Mouse (Mus musculus): ENCODE measurements around the gene Cdkn1c. TPM values are rescaled to one million over a fixed set of nuclear protein-coding genes. Genes with fewer than 3 reads are reported as not detected.

Cdkn1c gene
- polyA plus RNA-seq (2012) = not detected in 2 replicates

DNA sequence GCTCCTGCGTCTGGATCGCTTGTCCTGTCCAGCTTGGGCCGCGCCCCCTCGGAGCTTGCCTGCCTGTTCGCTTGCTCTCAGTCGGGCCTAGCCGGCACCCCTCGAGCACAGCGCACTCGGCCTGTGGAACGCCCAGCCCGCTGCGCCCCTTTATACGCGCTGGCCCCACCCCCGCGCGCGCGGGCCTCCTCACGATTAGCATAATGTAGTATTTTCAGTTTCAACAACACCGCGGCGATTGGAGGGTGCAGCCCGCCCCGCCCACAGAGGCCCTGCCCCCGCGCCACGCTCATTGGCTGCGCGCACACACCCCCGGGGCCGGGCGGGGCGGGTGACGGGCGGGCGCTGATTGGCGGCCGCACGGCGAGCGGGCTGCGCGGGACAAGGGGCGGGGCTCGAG is at the start of gene Cdkn1c:
Gene Cdkn1c (minus strand): TSS at position 177 of the 400 bp plus-strand sequence.
- TF ChIP-seq GATA1 (IDR thresholded peaks at IDR 0.05; ENCODE audit: low read length) = no peak

DNA sequence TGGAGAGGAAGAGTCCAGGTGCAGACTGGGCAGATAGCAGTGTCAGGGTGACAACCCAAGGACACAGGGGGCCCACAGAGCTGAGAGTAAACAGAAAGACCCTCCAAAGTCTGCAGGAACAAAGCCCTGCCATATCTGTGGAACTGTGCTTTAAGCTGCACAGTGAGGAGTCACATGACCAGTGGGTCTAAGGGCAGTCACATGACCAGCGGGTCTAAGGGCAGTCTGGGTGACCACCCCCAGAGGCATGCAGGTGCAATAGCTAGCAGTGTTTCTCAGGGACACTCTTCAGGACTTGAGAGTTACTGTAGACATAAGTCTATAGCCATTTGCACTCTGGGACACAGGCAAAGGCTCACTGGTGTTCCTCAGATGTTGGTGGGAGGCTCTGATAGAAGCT is 48.7 kb upstream of the Cdkn1c start:
- TF ChIP-seq GATA1 (IDR thresholded peaks at IDR 0.05; ENCODE audit: low read length) = no peak

DNA sequence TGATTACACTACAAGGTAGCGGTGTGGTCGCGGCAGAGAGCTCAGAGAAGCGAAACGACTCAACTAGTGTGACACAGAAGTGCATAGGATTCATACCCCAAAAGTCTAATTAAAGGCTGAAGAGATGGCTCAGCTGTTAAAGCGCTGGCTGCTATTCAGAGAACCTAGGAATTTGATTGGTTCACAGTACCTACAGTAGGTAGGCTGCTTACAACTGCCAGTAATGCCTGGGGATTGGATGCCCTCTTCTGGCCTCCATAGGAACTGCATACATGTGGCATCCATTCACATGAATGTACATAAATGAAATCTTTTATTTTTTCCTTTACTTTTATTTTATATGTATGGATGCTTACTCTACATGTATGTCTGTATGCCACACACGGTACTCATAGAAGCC is 45.8 kb upstream of the Cdkn1c start:
- no peak for TF ChIP-seq GATA1 (IDR thresholded peaks at IDR 0.05; ENCODE audit: low read length)

DNA sequence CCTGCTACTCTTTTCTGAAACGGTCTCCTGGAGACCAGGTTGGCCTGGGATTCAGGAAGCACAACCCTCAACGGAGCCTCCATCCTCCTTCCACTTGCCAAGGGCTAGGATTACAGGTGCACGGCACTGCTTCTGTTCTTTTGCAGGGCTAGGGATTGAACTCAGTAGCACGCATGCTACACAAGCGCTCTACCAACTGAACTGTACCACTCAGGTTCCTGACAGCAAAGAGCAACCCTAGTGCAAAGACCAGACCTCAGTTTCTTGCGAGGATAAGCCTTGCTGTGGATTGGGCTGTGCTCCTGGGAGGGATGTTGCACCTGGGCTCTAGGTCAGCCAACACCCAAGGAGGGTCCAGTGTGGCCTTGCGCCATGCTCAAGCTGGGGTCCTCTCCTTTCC is 45.4 kb upstream of the Cdkn1c start:
- no peak for TF ChIP-seq GATA1 (IDR thresholded peaks at IDR 0.05; ENCODE audit: low read length)

DNA sequence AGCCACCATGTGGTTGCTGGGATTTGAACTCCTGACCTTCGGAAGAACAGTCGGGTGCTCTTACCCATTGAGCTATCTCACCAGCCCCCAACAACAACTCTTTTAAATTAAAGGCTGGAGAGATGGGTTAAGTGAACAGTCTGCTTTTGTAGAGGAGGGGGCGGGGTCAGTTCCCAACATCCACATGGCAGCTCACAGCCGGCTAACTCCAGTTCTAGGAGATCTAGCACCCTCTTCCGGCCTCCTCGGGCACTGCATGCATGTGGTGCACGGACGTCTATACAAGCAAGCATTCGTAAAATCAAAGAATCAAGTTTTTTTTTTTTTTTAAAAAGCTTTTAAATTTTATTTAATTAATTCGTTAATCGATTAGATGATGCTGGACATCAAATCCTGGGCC is 45.0 kb upstream of the Cdkn1c start:
- no peak for TF ChIP-seq GATA1 (IDR thresholded peaks at IDR 0.05; ENCODE audit: low read length)

DNA sequence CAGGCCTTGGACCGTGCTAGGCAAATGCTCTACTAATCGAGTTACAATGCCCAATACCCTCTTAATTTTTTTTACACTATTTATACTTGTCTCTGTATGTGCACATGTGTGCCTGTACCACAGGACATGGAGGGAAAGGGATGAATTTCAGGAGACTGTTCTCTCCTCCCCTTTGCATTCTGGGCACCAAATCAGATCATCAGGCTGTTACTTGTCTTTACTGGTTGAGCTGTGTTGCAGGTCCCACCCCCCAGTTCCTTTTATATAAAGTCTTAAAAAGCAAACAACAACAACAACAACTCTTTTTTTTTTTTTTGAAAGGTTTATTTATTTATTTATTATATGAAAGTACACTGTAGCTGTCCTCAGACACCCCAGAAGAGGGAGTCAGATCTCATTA is 44.6 kb upstream of the Cdkn1c start:
- TF ChIP-seq GATA1 (IDR thresholded peaks at IDR 0.05; ENCODE audit: low read length) = no peak

DNA sequence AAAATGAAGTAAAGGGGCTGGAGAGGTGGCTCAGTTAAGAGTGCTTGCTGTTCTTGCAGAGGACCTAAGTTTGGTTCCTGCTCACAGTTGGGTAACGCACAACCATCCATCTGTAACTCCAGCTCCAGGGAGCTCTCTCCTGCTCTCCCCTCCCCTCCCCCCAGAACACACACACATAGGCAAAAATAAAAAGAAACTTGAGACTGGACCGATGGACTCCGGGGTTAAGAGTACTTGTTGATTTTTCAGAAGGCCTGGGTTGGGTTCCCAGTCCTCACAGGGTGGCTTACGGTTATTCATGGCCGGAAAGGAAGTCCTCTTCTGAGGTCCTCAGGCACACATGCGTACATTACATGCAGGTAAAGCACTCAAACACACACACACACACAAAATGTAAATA is 43.1 kb upstream of the Cdkn1c start:
- no peak for TF ChIP-seq GATA1 (IDR thresholded peaks at IDR 0.05; ENCODE audit: low read length)

DNA sequence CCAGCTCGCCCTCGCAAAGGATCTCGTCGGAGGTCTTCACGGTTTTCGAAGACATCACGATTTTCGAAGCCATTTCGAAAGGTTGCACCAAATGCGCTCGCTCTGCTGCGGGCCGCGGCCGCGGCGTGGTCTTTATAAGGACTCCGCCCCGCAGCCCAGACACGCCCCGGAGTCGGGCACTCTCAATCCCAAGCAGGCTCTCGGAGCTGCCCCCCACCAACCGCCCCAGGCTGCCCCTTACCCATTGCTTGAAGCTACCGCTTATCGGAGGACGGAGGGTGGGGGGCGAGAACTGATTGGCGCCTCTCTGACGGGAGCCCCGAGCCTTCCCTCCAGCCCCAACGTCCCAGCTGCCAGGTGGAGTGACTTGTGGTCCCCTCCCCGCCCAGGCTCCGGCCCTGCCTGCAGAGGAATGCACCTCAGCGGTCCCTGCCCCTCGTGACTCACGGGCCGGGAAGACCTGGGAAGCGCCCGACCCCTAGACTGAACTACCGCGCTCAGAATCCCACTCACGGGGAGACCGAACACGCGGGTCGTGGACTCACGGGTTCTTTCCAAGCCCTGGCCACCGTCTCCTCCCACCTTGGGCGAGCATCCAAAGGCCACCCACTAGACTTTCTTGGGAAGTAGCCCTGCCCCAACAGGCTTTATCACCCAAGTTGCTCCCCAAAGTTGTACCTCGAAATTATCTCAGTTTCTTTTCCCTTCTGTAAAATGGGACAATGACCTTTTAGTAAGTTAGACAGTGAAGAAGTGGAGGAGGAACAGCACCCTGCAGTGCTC is 41.8 kb upstream of the Cdkn1c start, which contains the start of gene Phlda2:
Gene Phlda2 (minus strand): TSS at position 733 of the 783 bp plus-strand sequence.
- TF ChIP-seq GATA1 (IDR thresholded peaks at IDR 0.05; ENCODE audit: low read length) = no peak

DNA sequence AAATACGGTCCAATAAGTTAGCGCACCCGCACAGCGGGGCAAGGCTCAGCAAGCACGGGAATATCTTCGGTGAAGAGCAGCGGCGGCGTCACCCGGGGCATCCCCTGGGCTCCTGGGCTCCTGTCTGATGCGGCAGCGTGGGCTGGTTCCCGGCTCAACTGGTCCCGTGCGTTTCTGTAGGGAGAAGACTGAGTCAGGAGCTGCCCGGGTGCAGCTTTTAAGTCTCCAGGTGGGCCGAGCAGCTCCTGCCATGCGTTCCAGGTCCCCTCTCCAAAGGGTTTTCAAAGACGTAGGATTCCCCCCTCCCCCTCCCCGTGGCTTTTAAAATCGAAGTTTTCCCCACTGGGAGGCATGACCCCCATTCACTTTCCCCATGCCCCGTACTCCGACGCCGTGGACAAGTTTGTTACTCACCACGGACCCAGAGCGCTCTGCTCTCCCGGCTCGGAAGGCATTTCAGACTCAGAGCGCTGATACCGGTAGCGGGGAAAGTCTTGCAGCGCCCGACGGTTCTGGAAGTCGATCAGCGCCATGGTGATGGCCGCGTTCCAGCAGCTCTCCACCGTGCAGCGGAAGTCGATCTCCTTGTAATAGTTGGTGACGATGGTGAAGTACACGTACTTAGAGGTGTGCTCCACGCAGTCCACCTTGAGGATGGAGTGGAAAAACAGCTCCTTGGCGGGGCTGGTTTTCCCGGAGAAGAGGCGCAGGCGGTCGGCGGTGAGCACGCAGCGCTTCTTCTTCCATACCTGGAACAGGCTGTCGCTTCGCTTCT is 41.0 kb upstream of the Cdkn1c start:
- no peak for TF ChIP-seq GATA1 (IDR thresholded peaks at IDR 0.05; ENCODE audit: low read length)

DNA sequence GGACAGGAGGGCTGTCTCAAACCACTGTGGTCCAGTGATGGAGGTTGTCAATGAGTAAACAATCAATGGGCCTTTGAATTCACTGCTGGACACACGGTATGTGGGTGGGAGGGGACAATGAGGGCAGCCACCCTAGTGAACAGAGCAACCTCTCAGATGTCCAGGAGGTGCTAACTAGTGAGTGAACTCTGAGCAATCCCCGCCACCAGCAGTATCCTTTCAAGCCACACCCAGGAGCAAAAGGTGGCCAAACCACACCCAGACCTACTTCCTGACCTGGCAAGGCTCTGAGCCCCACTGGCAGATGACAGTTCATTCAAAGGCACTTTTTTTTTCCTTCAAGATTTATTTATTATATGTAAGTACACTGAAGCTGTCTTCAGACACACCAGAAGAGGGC is 40.1 kb upstream of the Cdkn1c start:
- no peak for TF ChIP-seq GATA1 (IDR thresholded peaks at IDR 0.05; ENCODE audit: low read length)

DNA sequence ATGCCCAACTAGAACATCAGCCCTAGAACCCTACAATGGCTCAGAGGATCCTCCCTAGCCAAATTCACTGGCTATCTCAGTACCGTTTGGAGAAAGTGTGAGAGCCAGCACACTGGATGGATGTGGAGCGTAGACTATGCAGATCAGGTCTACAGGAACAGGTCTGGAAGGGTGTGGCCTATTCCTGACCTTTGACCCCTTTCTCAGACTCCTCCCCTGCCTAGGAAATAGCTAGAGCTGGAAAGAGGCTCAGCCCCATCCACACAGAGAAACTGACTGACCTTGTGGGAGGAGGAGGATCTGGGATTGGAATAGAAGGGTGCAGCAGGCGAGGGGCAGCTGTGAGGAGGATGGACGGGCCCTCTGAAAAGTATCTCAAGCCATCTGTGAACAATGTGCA is 37.7 kb upstream of the Cdkn1c start:
- TF ChIP-seq GATA1 (IDR thresholded peaks at IDR 0.05; ENCODE audit: low read length) = no peak

DNA sequence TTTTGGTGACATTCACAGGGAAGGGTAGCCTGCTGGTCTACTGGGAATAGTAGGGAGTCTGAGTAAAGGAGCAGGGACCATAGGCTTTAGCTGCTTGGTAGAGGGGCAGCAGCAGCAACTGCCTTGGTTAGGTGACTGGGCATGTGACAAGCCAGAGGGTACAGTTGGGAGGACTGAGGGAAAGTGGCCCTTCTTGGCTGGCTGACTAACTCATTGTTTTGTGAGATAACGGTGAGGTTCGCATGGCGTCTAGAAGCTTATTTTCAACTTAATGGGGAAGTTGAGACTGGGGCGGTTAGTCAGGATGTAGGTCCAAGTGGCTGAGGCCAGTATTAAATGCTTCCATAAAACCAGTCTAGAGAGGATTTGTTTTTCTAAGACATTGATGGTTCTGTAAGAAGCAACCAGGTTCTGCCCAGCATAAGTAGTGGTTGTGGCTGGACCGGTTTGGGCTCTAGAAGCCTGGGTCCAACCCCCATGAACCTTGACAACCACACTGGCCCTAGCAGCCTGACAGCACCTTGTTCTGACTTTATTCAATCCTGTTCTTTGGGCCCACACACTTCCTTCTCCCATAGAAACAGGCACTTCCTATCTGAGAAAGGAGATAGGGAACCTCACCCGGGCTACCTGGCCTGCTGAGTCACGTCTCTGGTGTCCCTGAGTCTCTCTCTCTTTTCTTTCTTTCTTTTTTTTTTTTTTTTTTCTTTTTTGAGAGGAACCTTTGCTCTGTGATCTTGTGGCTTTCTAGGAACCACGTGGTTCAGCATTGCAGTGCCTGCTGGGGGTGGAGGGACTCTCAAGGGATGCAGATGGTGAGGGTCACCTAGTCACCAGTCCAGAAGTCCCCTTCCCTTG is 34.5 kb upstream of the Cdkn1c start:
- no peak for TF ChIP-seq GATA1 (IDR thresholded peaks at IDR 0.05; ENCODE audit: low read length)

DNA sequence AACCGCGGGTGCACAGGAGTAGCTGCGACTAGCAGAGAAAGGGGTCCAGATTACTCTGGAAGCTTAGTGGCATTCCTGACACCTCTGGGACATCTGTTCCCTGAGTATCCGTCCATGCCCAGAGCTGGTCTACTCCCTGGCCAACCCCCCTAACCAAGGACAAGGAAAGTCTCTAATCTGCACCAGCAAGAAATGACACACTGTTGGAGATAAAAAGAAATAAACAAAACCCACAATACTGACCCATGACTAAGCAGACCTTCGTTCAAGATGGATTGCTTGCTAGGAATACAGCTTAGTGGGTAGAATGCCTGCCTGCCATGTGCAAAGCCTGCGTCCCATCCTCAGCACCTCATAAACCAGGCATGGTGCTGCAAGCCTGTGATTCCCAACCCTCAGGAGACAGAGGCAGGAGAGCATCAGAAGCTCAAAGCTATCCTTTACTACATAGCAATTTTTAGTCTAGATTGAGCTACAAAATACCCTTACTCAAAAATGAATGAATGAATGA is 32.8 kb upstream of the Cdkn1c start:
- TF ChIP-seq GATA1 (IDR thresholded peaks at IDR 0.05; ENCODE audit: low read length) = no peak

DNA sequence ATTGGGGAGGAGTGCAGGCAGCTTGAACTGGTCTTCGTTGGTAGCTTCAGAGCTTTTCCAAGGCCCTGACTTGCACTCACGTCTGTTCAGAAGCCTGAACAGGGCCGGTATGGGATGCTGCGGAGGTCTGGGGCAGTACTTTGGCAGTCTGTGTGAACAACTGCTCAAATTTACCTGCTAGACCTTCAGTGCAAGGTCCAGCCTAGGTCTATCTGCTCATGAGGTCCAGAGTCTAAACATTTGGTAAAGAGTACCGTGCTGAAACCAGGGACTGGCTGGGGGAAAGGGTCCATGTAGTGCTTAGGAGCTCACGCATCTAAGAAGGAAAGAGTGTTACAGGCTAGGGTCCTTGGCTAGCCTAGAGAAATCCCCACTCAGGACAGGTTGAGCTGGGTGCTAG is 28.9 kb upstream of the Cdkn1c start:
- no peak for TF ChIP-seq GATA1 (IDR thresholded peaks at IDR 0.05; ENCODE audit: low read length)

DNA sequence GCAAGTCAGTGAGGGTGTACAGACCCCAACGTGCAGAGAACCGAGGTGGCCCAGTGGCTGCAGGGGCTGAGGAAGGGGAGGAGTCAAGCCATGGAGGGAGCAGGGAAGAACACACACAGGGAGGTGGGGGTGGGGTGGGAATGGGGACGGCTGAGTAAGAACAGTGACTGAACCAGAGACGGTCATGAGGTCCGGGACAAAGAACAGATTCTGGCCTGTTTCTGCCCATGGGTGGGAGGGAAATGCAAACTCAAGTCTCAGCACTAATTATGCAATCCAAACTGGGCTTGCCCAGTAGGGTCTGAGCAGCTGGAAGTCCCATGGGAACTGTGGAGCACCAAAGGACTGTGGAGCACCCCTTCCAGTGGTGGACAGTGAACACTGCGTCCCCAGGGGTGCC is 21.7 kb upstream of the Cdkn1c start:
- no peak for TF ChIP-seq GATA1 (IDR thresholded peaks at IDR 0.05; ENCODE audit: low read length)

Data from G1E-ER4 (cell line).